In the genomic region with DNA sequence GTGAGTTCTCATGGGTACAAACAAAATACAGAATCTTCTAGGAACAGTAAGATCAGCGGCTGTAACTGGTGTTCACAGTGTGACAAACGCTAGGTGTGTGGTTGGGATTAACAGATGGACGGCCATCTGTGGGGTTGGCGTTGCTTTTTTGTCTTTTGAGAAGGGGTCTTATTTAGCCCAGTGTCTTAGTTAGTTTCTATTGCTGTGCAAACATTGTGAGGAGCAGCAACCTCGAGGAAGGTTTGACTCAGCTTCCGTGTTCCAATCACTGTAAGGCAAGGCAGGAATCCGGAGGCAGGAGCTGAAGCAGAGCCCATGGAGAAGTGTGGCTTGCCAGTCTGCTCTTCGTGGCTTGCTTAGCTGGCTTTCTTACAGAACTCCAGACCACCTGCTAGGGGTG, we compare ENCODE assay signal across 15 mouse cellular contexts. TPM values are rescaled to one million over a fixed set of nuclear protein-coding genes. Genes with fewer than 3 reads are reported as not detected.
"Had no signal": no experiment of that assay in that cellular context is flagged by ENCODE, and none has a peak within 500 bp of the region (broad histone marks: within the 10 kb centered on the region; RNA-seq: fewer than 3 reads in every experiment).

No protein-coding gene starts in this region.

- H3K9me3 ChIP-seq: kidney, embryonic 15.5 days; liver, embryonic 13.5 days; midbrain, embryonic 12.5 days; midbrain, embryonic 15.5 days; neural tube, embryonic 12.5 days; neural tube, embryonic 15.5 days had no signal

- H3K27ac ChIP-seq: kidney, embryonic 15.5 days; liver, embryonic 13.5 days; macrophage; midbrain, embryonic 12.5 days; midbrain, embryonic 15.5 days; neural tube, embryonic 12.5 days; neural tube, embryonic 15.5 days had no signal

- H3K4me3 ChIP-seq: kidney, embryonic 15.5 days; liver, embryonic 13.5 days; midbrain, embryonic 12.5 days; midbrain, embryonic 15.5 days; neural tube, embryonic 12.5 days; neural tube, embryonic 15.5 days had no signal

- H3K36me3 ChIP-seq: liver, embryonic 13.5 days had no signal

- H3K9ac ChIP-seq: kidney, embryonic 15.5 days; liver, embryonic 13.5 days; lung, embryonic 14.5 days; midbrain, embryonic 12.5 days; midbrain, embryonic 15.5 days; neural tube, embryonic 12.5 days; neural tube, embryonic 15.5 days had no signal

- ATAC-seq: lung, postnatal 0 days; midbrain, embryonic 15.5 days had no signal

- H3K4me1 ChIP-seq: kidney, embryonic 15.5 days; liver, embryonic 13.5 days; midbrain, embryonic 15.5 days; neural tube, embryonic 12.5 days; neural tube, embryonic 15.5 days had no signal

- H3K4me2 ChIP-seq: kidney, embryonic 15.5 days; liver, embryonic 13.5 days; lung, embryonic 14.5 days; midbrain, embryonic 12.5 days; midbrain, embryonic 15.5 days; neural tube, embryonic 12.5 days; neural tube, embryonic 15.5 days had no signal

- DNase-seq: kidney, adult 8-10 months; kidney, postnatal 10 days; kidney, postnatal 36 days; left cerebral cortex, postnatal 4 days; liver, embryonic 13.5 days; lung, embryonic 14.5 days; thymus, adult 18-20 months; thymus, postnatal 36 days had no signal

- H3K27me3 ChIP-seq: kidney, embryonic 15.5 days; liver, embryonic 13.5 days; midbrain, embryonic 12.5 days; midbrain, embryonic 15.5 days; neural tube, embryonic 12.5 days; neural tube, embryonic 15.5 days had no signal

RNA-seq across cellular contexts. Expression of gene Hmcn2, which starts 33.1 kb away (rescaled TPM):
- polyA plus RNA-seq: macrophage had no signal
